Mouse (Mus musculus) ovary, postnatal 36 days (tissue): Measurements from ENCODE around the gene Hck.

Experiments used
- DNase-seq: peaks from one replicate; pipeline ENCODE4 v3.0.0; 2022; ENCODE audit warnings: low spot score, mixed read lengths

Gene Hck

DNA sequence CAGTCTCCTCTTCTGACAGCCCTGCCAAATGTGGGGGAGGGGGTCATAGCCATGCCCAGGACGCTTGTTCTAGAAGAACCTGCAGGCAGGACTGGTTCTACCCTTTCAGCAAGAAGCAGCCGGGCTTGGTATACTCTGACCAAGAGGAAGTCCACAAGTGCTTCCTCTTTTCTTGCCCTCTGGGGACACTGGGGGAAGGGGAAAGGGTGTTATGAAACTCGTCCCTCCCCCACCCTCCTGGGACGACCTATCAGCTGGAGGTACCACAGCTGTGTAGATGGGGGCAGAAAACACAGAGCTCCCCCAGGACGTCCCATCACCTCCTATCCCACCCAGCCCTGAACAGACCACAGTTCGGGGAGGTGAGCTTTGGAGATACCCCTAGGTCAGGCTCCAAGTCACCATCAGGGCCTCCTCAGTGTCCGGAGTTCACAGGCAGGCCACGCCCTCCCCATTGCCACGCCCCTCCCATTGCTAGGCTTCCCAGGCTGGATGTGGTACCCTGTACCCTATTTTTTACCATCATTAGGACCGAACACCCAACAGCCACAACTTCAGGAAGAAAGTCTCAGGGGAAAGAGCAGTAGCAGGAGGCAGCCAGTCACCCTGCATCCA lies 17.6 kb upstream of the Hck start:
- no peak for DNase-seq

DNA sequence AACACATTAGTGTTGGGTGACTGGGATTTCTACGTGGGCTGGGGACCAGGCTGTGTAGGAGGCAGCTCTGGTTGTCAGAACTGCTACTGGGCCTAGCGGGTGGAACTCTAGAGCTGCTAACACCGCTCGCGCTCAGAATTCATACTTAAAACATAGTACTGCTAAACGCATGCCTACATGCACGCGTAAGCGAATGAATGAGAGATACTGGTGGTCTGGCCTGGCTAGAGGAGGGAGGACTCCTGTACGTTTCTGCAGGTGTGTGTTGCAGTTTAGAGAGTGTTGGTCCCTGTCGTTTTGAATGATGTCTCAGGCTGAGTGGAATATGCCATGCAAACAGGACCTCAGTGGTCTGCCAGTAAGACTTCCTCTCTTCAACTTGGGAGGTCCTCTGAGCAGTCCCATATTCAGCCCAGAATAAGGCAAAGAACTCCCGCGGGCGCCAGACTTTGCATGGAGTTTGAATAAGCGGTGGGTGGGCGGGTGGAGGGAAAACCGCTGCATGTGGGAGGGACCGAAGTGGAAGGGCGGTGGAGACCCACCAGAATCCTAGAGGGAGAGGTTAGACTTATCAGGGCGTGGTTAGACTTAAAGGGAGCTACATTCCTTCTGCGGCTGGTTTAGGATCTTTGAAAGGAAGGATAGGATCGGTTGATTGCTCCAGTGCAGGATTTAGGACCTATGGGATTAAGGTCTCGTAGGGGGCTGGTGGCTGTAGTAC lies 1.1 kb upstream of the Hck start:
- DNase-seq = no peak

DNA sequence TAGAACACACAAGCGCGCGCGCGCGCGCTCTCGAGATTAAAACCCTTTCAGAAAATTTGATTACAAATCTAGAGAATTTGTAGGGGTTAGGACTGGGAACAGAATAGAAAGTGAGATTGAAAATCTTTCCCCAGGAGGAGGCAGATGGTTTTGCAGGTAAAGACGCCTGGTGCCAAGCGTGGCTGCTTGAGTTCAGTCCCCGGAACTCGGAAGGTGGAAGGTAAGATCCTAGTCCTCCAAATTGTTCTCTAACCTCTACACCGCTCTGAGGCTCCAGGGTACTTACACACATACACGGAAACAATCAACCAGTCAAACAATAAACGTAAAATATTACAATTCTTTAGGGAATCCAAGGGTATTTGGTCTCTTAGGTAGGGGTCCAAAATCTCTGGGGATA lies 466 bp upstream of the Hck start:
- DNase-seq = no peak

DNA sequence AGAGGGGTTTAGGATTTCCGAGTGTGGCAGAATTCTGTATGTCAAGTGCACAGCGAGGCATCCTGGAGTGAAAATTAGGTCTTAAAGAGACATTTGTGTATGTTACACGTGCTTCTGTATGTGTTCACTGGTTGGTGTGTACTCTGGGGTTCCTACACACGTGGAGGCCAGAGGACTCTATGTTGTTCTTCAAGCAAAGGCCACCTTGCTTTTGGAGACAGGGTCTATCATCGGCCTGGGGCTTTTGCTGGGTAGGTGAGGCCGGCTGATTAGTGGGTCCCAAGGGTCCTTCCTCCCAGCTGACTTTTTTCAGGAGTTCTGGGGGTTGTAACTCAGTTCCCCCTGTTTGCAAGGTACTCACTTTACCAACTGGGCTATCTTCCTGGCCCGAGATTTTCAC lies 1.3 kb downstream of the Hck start:
- no peak for DNase-seq

DNA sequence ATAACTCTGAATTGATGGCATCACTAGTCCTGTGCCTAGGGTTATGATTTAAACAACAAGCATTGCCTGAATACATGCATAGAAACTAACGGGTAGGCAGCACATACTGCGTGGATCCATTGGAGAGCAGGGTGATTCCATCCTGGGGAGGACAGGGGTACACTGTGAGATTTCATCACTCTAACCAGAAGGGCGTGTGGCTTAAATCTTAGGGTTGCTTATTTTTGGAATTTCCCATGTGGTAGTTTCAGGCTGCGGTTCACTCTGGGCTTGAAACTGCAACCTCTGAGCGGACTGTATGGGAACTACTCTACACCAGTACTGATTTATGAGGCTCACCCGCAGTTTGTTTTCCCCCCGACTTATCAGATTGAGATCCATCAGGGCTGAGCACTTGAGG lies 3.0 kb downstream of the Hck start:
- no peak for DNase-seq

DNA sequence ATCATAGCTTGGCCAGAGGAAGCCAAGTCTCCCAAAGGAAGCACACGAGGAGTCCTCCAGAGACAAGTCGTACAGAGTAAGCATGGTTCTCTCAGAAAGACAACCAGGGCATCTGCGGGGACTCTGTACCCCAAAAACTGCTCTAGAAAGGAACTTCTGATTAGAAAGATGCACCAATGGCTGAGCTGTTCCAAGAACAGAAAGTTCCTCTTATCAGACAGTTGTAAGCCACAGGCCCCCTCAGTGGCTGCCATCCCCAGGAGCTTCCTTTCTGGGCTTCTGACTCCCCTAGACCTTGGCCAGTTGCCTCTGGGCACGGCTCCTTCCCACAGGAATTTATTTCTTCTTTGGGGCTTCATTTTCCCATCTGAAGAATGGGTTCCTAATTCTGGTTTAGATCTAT lies 7.4 kb downstream of the Hck start:
- no peak for DNase-seq

DNA sequence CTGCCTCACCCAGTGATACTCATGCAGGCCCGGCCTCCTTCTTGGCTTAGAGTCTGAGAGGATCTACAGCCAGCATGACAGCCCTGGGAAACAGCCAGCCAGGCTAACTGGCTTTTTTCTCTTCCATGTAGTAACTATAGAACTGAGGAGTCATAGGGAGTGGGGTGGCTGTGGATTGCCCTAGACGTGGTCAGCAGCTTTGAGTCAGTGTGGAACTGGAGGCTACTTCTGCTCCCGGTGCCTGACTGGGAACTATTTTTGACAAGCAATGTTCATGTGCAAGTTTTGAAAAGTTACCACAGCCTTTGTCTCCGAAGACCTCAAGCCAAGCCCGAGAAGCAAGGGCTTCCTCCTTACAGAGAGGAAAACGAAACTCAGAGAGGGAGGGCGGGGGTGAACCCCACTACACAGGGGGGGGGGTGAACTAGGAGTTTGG lies 8.8 kb downstream of the Hck start:
- DNase-seq = no peak

DNA sequence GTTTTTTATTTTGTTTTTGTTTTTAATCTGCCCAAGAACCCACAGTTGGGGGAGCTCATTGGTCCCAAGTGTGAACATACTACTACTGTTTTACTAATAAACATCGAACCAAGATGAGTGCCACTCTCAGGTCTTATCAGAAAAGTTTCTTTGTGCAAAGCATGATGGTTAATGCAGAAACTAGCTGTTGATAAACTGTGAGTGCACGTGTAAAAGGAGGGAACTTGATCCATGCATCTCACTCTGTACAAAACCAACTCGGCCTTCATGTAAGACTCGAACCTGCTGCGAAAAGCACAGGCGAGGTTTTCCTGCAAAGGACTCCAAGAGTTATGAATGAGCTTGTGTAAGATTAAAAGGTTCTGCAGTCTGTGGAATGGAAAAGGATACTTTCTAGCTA lies 11.2 kb downstream of the Hck start:
- no peak for DNase-seq

DNA sequence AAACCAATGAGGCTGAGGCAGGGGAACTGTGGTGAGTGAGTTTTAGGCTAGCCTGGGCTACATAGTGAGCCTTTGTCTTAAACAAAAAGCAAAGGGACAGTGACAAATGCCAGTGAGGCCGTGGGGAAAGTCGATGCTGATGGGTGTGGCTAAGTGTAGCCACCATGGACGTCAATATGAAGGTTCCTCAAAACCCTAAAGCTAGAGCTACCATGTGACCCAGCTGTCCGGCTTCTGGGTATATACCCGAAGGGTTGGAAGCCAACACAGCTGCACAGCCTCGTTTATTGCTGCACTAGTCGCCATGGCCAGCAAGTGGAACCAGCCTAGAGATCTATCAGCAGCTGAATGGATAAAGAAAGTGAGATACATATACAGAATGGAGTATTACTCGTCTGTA lies 11.9 kb downstream of the Hck start:
- no peak for DNase-seq

DNA sequence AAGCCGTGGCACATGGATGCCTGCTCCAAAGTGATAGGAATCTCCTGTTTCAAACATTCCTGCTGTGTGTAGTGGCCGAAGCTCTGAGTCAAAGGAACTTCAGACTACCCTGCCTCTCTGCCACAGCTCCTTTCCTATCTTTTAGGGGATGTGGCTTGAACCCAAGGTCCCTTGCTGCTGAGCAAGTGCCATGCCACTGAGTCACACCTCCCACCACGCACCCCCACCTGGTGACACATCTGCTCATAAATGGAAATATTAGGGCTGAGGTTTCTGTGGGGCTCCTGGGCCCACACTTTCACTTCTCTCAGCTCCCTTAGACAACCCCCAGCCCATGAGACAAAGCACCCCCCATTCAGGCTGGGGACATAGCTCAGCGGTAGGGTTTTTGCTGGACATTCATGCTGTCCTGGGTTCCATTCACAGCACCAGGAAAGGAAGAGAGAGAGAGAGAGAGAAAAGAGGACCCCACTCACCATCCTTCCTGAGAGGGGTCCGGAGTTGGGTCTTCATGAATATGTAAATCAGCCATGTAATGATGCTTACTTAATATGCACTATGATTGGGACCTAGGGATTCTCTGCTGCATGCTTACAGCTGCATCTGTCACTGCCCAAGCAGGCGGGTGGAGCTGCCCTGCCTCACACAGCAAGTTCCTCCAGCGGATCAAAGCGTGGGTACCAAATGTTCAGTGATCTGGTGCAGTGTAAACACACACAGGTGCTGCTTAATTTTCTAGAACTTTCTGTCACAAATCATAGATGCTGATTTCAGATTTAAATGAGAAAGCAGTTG lies 13.8 kb downstream of the Hck start:
- DNase-seq = no peak

DNA sequence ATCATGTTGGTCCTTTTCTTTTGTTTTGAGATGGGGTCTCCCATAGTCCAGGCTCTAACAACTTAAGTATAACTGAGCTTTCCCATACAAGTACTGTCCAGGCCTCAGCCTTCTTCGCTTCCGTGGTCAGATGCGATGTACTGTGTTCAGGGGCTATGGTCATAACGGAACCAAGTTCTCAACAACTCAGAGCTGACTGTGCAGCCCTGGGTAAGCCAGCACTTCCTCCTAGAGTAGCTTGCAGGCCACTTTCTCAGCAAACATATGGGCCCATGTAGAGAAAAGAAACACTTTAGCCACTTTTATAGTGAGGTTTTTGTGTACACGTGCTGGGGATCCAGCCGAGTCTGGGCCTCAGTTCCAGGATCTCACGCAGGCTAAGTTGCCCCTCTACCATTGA lies 14.4 kb downstream of the Hck start:
- DNase-seq = no peak

DNA sequence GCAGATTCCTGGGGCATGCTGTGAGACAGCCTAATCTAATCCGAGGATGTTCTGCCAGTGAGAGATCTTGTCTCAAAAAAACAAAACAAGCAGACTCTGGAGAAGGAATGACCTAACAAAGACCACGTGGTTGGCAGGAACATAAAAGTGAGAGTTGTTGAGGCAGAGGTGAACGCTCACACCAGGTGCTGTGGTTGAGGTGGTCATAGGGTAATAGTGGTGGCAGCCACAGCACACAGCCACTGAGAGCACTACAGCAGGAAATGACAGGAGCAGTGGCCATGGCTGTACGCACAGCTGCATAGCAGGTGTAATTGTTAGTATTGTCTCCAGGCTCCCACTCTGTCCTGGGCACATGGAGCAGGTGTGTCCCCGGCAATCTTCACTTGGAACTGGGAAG lies 17.6 kb downstream of the Hck start:
- DNase-seq = no peak

DNA sequence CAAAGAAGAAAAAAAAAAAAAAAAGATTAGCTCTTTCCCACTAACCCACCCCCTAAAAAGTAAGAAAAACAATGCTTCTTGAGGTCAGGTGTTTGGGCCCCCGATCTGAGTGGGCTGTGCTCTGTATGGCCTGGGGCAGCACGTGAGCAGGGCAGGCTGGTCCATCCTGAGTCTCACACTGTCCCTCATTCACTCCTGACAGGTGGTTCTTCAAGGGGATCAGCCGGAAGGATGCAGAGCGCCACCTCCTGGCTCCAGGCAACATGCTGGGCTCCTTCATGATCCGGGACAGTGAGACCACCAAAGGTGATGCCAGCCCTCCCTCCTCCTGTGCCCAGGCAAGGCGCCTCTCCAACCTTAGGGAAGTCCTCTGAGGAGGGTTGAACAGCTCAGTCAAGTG lies 22.8 kb downstream of the Hck start:
- no peak for DNase-seq

DNA sequence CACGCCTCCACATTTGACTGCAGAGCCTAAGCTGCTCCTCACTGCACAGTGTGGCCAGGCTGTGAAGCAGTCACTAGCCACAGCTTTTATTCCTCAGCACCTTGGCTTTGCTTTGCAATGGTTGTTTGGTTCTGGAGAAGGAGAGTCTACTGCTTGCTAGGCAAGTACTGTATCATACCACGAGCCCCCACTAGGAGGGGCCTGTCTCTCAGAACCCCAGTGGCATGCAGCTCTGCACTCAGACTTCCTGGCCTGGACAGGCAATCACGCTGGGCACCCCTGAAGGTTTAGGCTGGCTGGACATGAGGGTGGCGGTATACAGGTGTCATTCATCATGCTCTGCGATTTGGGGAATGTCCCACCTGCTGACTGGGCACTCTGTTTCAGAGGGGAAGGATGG lies 26.0 kb downstream of the Hck start:
- DNase-seq = no peak

DNA sequence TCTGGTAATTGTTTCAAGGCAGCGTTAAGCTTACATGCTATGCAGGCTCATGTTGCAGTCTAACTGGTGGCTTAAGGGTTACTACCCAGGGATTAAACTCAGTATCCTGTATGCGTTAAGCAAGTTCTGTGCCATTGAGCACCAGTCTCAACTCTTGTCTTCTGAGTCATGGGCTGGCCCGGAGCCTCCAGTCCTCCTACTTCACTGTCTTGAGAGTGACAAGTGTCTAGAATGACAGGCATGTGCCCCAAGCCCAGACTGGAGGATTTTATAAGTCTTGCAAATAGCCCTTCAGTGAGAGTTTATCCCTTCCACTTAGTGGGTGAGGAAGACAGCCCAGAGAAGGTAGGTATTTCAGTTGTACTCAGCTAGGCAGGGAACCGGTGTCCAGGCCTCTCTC lies 27.9 kb downstream of the Hck start:
- no peak for DNase-seq

DNA sequence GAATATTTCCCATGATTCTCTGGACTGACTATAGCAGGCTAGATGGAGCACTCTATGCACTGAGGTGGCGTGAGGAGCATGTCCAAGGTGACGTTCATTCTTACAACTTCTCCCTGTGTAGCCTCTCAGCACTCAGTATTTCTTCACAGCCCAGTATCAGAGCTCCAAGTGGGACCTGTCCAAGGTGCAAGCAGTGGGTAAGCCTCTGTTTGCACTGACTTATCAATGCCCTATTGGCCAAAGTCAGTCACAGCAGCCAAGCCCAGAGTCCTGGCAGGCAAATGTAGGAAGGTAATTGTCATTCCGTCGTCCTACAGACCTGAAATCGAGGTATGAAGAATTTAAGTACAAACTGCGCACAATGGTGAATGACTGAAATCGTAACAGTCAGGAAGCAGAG lies 30.9 kb downstream of the Hck start:
- no peak for DNase-seq

DNA sequence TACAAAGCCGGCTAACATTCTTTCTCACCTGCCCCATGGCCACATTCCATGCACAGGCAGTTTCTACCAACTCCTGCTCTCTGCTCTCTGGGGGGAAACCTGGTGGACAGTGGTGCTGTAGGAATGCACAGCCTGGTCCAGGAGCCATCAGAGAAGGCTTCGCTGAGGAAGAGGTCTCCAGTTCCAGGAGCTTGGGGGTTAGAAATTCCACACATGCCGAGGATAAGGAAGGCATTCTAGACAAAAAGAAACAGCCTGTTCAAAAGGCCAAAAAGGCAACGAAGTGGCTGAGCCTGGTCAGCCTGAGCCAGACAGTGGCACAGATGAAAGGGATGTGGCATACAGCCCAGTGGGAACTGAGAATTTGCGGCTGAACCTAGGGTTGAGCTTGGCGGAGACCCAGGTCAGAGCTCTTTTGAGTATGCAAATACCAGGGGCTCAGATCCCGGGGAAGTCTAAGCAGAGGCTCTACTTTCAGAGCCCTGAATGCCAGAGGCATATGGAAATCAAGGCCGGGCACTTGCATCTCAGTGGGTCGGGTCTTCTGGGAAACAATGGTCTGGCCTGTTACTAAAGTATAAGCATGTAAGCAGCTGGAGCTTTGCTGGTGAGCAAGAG lies 31.8 kb downstream of the Hck start:
- no peak for DNase-seq

DNA sequence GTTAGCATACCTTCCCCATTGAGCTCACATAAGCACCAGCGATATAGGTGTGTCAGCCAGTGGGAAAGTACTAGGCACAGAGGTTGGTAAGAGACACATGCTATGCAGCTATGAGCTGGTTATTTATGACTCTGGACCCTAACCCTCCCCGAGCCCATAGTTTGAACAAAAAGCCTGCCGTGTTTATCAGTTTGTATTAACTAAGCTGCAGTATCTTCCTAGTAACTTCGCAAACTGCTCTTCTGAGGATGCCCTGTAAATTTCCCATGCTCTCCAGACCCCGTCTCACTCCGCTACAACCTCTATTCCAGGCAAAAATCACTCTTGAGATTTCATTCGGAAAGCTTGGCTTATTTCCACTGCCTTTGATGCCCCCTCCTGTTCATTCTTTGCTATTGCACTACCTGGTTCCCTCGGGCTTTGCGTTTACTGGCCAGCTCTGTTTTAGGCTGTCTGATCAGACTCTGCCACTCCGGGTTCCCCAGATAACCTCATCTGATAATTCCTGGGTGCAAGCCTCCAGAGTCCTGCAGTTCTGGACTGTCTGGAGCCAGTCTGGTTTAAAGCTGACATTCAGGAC lies 34.4 kb downstream of the Hck start:
- DNase-seq = peak; percentile 16

DNA sequence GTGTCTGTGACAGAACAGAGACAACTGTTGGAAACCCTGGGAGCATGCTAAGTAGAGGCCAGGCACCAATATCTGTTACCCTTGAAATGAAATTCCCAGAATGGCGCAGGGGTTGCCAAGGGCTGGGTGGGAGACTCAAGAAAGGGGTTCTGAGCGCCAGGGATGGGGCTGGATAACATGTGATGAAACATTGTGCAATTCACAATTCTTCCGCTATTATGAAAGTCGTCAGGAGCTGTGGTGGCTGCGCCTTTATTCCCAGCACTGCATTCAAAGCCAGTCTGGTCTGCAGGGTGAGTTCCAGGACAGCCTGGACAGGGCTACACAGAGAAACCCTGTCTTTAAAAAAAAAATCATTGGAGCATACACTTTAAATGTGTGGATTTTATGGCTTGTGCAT lies 37.1 kb downstream of the Hck start:
- DNase-seq = no peak

DNA sequence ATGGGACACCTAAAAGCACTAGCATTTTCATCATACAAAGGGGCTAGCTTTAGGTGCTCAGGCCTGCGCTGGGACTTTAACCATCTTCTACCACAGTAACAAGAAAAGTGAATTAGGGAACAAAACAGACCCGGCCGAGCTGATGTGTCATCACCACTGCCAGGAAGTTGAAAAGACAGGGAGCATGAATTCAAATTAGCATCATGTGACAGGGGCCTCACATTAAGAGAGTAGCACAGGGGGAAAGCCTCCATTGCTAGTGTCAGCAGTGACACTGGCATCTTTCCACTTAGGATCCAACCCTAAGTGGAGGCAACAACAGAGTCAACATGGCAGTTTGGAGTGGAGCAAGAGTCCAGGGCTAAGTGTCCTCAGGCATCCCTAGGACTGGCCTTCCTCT lies 39.0 kb downstream of the Hck start:
- DNase-seq = no peak

DNA sequence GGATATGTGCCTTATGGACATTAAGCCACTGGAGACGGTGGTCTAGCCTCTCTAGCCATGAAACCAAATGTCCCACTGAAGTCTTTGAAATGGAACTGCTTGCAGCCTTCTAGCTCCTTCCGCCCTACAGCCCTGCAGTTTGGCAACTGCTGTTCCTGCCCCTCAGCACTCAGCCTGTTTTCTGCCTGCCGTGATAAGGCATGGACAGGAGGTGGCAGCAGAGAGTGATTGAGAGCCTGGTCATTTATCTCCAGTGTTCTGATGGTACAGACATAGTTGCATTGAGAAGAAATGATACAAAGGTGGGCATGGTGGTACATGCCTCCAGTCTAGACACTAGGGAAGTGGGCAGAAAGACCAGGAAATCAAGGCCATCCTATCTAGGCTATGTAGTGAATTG lies 39.4 kb downstream of the Hck start:
- peak; percentile 62 for DNase-seq

DNA sequence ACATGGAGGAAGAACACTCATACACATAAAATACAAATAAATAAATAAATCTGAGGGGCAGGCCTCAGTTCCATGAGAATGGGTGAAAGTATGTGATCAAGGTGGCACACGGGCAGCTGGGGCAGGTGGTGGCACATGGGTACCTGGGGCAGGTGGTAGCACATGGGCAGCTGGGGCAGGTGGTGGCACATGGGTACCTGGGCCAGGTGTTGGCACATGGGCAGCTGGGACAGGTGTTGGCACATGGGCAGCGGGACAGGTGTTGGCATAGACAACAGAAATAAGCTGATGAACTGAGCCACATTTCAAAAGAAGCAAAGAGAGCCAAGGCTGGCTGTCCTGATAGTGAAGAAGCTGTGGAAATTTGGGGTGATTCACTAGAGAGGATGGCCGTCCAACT lies 41.5 kb downstream of the Hck start:
- no peak for DNase-seq

DNA sequence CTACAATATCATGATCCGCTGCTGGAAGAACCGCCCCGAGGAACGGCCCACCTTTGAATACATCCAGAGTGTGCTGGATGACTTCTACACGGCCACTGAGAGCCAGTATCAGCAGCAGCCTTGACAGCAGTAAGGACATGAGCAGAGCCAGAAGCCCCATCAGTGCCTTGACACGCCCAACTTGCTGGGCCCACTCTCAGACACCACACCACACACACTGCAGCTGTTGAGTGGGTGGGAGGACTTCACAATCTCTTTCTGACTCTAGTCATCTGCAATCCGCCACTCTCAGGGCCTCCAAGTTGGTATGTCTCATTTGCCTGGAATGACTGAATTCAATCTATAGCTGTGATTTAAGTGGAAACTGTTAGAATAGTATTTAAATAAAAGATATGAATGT lies 42.8 kb downstream of the Hck start:
- no peak for DNase-seq
